Mouse (Mus musculus) cerebellum, adult 11-12 months (tissue): ENCODE measurements around the gene Inpp5k.

Source experiments
- DNase-seq: peaks from one replicate; pipeline ENCODE4 v3.0.0; 2022

Gene Inpp5k

DNA sequence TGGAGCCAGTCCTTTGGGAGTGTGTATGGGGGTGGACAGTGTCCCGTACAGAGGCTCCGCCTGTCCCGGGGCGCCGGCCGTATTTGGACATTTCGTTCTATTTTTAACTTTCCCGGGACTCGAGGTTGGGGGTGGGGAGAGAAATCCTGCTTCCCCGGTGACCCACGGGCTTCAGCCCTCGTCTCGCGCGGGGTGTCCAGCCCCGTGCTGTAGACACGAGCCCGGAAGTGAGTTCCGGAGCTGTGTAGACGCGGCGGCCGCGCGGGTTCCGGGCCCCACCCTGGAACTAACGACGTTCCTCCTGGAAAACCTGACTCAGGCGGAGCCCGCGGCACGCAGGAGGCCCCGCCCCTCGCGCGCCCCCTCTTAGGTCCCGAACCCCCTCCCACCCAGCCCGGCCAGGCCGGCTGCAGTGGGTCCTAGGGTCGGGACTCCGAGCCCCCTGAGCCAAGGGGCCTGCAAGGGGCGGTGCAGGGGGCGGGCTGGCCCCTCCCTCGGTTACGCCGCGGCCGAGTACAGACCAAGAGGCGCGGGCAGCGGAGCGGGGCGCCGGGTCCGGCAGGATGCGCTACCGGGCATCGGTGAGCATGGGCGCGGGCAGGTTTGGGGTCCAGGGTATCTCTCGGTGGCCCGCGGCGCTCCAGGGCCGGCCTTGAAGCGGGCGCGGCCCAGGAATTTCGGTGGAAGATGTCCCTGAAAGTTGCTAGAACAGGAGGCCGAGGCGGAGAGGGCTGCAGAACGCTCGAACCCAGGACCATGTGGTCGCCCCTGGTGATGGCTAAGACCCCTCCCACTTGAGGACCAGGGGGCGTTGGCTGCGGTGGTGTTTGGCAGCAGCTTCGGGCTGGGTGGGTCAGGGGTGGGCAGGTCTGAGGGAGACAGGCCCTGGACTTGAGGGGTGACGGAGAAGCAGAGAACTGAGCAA, 25.1 kb downstream of the Inpp5k start:
- peak; percentile 71 for DNase-seq

DNA sequence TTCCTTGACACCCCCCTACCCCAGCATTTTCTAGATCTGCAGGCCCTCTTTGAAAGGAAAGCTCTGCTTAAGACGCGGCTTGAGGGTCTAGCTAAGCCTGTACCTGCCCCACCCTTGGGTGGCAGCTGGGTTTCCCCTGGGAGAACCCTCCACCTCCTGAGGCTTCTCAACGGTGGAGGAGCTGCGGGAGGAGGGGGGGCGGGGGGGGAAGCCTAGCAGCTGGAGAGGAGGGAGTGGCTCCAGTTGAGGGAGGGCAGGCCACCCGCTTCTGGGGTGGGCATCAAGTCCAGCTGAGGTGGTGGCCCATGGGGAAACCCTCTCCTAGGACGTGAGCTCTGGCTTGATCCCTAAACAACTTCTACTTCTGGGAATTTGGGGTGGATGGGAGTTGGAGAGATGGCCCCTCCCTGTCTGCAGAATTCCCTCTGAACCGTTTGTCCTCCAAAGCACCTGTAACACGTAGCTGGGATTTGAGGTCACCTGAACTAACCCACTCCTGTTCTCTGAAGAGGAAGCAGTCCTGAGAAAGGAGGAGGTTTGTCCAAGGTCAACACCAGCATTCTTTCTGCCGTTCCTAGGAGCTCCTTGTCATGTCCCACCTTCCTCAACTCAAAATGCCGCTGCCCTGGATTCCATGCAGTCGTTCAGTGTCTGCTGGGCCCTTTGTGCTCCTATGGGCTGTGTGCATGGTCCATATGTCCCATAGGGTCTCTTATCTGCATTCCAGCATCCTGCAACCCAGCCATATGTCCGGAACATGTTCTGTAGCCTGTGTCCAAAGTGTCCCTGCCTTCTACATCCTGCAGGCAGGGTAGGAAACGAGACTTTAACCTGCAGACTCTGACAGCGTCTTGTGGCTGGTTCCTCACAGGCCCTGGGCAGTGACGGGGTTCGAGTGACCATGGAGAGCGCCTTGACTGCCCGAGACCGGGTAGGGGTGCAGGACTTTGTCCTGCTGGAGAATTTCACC, 26.1 kb downstream of the Inpp5k start:
- DNase-seq: no peak

DNA sequence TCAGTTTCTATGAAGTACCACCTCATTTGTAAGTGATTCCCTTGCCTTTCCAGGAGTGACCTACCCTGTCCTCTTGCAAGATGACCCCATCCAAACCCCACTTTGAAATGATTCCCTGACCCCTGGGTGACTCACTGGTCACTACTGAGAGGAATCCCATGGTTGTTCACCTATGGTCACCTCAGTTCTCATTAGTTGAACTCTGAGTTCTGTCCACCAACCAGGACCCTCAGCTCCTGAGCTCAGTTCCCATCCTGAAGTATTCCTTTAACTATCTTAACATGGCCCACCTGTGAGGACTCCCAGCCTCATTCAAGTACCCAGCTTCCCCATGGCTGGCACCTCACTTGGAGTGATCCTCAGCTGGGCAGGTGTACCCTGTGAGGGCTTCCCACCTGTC, 27.1 kb downstream of the Inpp5k start:
- DNase-seq: no peak

DNA sequence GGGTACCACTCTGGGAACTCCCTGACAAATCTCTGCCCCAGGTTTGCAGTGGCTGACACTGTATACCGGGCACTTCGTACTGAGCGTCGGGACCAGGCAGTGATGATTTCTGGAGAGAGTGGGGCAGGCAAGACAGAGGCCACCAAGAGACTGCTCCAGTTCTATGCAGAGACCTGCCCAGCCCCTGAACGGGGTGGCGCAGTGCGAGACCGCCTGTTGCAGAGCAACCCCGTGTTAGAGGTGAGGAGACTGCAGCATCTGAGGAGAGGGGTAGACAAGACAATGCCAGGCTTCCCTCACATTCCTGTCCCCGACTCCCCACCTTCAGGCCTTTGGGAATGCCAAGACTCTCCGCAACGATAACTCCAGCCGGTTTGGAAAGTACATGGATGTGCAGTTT, 27.5 kb downstream of the Inpp5k start:
- no peak for DNase-seq

DNA sequence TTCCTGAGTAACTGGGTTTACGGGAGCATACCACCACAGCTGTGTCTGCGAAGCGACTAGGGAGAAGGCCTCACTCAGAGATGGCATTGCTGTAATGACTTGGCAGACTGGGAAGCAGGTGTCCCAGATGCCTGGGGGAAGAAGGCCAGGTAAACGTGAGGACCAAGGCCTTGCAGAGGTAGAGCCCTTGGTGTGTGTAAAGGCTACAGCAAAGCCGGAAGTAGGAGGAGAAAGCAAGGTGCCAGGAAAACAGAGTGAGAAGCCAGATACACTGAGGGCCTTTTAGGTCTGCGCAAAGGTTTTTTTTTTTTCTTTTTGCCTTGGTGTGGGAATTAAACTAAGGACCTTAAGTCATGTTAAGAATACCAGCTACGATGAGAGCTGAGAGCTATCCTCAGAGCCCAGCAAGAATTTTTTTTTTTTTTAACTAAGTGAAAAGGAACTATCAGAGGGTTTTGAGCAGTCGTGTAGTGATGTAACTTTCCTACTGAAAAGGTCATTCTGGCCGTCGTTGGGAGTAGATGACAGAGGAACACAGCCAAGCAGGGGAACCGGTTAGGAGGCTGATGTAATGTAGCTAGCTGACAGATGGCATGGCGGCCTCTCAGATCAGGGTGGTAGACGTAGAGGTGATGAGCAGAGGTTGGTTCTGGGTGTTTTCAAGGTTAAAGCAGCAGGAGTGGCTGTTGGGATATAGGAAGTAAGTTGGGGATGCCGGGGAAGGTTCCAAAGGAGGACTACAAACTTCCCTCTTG, 28.4 kb downstream of the Inpp5k start:
- DNase-seq: no peak

DNA sequence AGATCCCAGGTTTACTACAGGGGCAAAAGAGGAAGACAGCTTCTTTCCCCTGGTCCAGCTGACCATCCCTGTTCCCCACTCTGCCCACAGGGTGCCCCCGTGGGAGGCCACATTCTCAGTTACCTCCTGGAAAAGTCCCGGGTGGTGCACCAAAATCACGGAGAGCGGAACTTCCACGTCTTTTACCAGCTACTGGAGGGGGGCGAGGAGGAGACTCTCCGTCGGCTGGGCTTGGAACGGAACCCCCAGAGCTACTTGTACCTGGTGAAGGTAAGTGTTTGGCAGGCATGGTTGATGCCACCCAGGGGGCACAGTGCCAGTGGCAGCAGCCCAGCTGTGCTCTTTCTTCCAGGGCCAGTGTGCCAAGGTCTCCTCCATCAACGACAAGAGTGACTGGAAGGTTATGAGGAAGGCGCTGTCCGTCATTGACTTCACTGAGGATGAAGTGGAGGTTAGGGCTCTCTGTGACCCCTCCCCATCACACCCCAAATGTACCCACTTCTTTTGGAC, 29.3 kb downstream of the Inpp5k start:
- no peak for DNase-seq

DNA sequence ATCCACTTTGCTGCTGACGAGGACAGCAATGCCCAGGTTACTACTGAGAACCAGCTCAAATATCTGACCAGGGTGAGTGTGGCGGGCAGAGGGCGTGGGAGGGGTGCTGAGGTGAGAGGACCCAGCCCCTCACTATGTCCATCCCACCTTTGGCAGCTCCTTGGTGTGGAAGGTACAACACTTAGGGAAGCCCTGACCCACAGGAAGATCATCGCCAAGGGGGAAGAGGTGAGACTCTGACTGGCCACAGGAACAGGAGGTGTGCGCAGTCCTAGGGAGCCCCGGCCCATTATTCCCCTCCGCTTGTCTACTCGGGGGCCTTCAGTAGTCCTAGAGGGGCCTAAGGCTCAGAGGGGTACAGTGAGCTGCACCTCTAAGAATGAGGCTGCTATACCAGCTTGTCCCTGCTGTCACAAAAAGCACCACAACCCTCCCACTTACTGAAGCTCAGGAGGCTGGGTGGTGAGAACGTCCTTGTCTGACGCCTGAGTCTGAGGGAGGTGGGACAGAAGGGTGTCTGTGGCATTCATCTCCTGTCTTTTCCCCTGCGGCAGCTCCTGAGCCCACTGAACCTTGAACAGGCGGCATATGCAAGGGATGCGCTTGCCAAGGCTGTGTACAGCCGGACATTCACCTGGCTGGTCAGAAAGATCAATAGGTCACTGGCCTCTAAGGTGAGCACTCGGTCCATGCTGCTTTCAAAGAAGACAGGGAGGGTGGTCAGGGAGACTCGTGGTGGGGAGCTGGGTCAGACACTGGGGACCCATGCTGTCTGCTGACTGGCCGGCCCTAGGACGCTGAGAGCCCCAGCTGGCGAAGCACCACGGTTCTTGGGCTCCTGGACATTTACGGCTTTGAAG, 30.4 kb downstream of the Inpp5k start:
- no peak for DNase-seq

DNA sequence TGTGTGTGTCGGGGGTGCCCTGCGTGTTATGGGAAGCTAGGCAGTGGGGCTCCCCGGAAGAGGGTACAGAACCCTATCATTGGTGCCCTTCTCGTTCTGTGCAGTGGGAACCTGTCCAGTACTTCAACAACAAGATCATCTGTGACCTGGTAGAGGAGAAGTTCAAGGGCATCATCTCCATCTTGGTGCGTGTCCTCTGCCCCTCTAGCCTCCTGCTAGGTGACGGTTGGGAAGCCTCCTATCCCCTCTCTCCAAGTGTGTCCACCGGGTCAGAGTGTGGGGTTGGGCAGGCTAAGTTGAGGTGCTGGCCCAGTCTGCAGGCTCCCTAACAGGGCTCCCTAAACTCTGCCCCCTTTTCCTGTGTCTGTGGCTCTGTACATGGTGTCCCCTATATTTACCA, 31.3 kb downstream of the Inpp5k start:
- DNase-seq: no peak

DNA sequence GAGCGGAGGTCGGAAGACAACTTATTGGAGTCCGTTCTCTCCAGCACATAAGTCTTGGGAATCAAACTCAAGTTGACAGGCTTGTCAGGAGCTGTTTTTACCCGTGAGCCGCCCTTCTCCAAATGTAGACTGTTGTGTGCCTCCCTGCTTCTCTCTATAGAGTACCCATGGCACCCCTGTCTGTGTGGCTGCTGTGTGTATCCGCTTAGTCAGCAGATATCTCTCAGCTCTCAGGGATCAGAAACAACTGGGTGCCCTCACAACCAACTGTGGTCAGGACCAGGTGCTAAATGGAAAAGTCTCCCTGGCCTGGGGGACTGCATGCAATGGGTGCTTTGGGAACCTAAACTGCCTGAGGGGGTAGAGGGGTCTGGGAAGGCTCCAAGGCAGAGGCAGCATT, 35.5 kb downstream of the Inpp5k start:
- no peak for DNase-seq

DNA sequence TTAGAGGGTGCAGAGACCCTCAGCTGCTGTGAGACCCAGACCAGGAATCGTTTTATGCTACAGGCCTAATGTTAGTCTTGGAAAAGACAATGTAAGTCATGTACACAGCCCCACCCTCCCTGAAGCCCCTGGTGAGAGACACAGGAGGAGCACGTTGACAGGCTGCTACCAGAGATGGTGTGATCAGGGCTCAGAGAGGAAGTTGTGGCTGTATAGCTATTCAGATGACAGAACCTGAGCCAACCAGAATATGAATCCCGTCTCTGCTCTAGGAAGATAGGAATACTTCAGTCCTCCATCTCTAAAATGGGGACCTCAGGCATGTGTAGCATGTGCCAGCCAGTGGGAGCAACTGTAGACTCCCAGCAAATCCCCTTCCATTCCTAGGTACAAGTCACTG, 37.8 kb downstream of the Inpp5k start:
- DNase-seq: no peak

DNA sequence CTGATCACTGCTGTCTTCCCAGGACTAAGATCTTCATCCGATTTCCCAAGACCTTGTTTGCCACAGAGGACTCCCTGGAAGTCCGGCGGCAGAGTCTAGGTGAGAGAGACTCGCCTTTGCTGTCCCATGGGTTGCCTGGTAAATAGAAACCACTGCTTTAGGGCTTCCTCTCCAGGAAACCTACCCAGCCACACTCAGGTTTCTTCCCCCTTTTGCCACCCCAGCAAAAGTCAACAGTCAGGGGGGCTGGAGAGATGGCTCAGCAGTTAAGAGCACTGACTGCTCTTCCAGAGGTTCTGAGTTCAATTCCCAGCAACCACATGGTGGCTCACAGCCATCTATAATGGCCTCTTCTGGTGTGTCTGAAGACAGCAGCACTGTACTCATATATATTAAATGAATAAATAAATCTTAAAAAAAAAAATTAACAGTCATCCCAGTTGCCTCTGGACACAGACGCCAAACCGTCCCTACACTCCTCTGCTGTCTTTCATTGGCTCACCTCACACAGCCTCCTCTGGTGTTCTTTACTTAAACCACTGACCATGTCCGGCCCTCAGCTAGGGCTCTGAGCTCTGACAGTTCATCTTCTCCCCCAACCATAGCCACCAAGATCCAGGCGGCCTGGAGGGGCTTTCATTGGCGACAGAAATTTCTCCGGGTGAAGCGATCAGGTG, 38.5 kb downstream of the Inpp5k start:
- no peak for DNase-seq

DNA sequence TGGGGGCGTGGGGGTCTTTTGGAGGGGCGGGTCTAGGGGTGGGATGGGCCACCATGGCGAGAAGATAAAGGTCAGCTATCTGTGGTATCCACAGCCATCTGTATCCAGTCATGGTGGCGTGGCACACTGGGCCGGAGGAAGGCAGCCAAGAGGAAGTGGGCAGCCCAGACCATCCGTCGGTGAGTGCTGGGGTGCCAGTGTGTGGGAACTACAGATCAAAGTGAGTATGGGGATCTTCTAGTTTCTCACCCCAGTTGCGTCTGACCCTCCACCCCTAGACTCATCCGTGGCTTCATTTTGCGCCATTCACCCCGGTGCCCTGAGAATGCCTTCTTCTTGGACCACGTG, 39.0 kb downstream of the Inpp5k start:
- no peak for DNase-seq

DNA sequence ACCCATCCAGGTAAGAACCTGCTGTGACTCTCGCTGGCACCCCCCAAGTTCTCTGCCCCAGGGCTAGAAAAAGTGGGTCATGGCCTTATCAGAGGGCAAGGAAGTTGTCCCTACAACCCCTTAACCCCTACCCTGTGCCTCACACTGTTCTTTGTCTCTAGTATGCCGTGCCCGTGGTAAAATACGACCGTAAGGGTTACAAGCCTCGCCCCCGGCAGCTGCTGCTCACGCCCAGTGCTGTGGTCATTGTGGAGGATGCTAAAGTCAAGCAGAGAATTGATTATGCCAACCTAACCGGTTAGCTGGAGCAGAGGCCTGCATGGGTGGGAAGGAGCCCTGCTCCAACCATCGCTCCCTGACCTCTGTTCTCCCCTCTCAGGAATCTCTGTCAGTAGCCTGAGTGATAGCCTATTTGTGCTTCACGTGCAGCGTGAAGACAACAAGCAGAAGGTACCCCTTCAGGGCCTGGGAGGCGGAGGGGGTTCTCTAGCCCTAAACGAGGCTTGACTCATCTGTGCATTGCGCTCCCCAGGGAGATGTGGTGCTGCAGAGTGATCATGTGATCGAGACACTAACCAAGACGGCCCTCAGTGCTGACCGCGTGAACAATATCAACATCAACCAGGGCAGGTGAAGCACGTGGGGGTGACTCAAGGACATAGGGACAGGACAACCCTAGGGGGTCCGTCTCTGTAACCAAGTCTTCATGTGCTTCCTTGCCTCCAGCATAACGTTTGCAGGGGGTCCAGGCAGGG, 40.8 kb downstream of the Inpp5k start:
- DNase-seq: no peak

DNA sequence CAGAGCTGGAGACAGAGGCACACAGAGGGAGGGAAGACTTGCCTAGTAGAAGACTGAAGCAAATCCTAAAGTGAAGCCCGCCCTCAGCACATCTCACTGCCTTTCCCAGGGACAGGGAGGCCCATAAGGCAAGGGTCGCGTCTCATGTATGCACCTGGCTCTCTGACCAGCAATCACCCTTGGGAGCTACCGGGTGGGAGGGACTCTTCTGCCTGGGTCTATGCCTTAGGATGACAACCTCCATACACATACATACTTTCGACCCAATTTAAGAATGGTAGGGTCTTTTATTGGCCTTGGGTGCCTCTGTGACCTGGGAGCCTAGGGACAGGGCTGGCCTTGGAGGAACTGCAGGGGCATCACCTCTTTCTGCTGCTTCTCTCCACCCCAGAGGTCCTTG, 42.6 kb downstream of the Inpp5k start:
- DNase-seq: no peak

DNA sequence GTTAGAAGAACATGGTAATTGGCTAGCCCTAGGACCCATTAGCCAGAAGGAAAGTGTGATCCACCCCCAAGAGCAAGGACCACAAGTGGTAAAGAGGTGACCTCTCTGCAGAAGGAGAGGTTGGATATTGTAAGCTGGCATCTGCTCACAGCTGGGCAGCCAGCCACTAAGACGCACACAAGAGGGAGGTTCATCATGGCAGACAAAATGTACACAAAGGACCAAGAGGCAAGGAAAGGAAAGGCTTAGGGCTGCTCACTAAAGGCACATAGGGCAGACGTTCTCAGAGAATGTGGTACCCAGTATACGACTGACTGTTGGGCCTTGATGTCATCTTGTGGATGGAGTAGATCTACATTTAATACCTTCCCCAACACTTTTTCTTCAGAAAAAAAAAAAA, 44.1 kb downstream of the Inpp5k start:
- no peak for DNase-seq

DNA sequence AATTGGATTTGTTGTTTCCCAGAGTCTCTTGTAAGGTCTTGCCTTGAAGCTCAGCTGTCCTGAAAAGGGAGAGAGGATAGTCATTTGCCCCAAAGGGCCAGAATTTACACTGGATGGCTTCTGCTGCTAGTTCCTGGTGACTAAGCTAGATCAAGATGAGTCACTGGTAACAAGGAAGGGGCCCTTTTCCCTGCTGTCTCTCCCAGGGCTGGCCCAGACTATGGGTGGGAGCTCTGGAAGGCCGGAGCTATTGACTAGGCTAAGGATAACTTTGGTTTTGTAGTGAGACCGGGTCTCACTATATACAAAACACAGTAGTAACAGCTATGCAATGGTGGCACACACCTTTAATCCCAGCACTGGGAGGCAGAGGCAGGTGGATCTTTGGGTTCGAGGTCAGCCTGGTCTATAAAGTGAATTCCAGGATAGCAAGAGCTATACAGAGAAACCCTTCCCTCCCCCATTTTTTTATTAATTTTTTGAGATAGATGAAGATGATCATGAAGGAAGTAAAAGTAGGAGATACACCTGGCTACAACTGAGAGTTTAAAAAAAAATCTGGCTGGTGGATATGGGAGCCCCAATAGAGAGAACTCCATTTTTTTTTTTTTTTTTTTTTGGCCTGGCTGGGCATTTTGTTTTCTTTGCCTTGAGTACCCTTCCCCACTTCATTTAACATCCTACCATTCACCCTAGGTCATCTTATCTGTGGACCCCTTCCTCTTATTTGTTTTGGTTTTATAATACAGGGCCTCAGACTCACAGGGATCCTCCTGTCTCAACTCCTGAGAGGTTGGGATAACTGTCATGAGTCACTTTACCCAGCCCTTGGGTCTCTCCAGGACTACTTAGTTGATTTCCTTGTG, 47.3 kb downstream of the Inpp5k start:
- no peak for DNase-seq

DNA sequence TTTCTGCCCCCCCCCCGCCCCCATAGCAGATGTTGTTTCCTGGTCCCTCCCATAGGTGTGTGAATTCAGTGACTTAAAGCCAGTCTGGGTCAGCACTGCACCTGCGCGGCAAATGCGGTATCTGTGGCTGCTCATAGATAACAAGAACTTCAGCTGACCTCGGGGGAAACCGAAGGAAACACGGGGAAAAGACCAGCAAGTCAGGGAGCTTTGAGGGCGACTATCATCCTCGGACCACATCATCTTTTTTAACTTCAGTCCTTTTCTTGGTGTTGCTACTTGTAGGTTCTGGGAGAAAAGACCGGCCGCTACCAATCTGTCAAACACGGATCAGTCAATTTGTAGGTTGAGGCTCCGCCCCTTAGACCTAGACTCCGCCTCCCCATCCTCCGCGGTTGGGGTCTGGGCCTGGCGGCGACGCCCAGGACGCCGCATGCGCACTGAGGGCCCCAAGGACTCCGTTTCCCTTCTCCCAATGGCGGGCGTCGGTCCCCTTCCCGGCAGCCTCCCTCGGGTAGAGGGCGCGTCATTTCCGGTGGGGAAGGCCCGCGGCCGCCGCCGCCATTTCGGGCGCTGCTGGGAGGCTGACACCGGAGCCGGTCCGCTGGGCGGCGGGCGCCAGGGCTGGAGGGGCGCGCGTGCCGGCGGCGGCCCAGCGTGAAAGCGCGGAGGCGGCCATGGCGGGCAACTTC, 48.1 kb downstream of the Inpp5k start, which contains the start of gene Crk:
Gene Crk, plus strand, starts transcription at position 513 of the 692 bp plus-strand sequence.
- peak; percentile 98 for DNase-seq

DNA sequence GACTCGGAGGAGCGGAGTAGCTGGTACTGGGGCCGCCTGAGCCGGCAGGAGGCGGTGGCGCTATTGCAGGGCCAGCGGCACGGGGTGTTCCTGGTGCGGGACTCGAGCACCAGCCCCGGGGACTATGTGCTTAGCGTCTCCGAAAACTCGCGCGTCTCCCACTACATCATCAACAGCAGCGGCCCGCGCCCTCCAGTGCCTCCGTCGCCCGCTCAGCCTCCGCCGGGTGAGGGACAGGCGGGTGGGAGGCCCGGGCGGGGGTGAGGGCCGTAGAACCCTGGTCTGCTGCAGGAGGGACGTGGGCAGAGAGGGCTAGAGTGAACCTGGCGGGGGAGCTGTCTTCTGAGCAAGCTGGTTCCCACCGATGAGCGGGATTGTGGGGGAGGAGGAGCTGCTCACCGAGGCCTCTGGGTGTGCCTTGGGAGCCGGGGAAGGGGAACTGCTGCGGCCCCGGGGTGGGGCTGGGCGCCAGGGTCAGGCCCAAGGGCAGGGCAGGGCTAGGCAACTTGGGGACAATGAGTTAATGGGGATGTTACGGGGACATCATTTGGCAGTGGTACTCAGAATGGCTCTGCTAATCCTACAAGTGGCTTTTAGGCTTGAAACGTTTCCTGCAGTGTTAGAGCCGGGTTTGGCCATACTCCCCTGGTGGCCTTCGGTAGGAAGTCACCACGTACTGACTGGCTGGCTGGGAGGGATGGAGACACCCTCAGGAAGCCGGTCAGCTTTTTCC, 48.8 kb downstream of the Inpp5k start:
- peak; percentile 76 for DNase-seq
